Mouse (Mus musculus): ENCODE measurements around the gene Stox2. TPM values are rescaled to one million over a fixed set of nuclear protein-coding genes. Genes with fewer than 3 reads are reported as not detected.

Stox2 gene
- polyA plus RNA-seq, 1 experiment from 2014 or later = 18.5 TPM

DNA sequence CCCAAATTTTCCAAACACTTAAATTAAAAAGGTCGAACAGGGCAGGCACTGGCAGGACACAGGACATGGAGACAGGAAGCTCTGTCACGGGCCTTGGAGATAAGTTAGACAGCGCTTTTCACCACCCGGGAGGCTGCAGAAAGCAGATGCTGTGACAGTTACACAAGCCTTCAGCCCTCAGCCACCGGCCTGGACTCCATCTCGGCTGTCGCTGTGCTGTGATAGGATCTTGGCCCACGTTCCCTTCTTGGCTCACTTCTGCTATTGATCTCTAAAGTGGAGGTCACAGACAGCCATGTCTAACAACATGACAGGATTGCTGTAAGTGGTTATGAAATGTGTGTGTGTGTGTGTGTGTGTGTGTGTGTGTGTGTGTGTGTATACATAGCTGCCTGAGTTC is 82.9 kb downstream of the Stox2 start:
- H3K4me2 ChIP-seq (ENCODE audit: low read depth, severe bottlenecking) = no peak overlapping the region
- H3K4me3 ChIP-seq (ENCODE audit: low read depth, low read length) = no peak overlapping the region
- no peak for ATAC-seq (ENCODE audit: insufficient number of reproducible peaks, low FRiP score, low TSS enrichment, low read depth)
- H3K9me3 ChIP-seq (ENCODE audit: control insufficient read depth, low read length) = no peaks in the 10 kb centered on the region
- H3K27me3 ChIP-seq (ENCODE audit: control insufficient read depth, insufficient read depth, low read length) = no peaks in the 10 kb centered on the region
- WGBS = 17% methylated on average over 8 of the region's 8 CpGs
- DNase-seq (ENCODE audit: low spot score) = no peak
- H3K4me1 ChIP-seq (ENCODE audit: control insufficient read depth, insufficient read depth, low read length) = peaks cover 2% of the 10 kb centered on the region; the same call in 1 of the 2 replicates
- no peaks in the 10 kb centered on the region for H3K36me3 ChIP-seq (ENCODE audit: control insufficient read depth, insufficient read depth, low read length)
- no peak overlapping the region for H3K27ac ChIP-seq (replicated peaks; ENCODE audit: low read depth, low read length)
- no peak overlapping the region for H3K9ac ChIP-seq (ENCODE audit: low read length)

GRCm38 (mm10) chr8:47355340-47355906 is 90.7 kb downstream of the Stox2 start:
- no peak for DNase-seq (ENCODE audit: low spot score)

GRCm38 (mm10) chr8:47354523-47355168 is 91.5 kb downstream of the Stox2 start:
- Histone ChIP-seq H3K9ac (ENCODE audit: low read length) (no peak overlapping the region), H3K9me3 (ENCODE audit: control insufficient read depth, low read length) (no peaks in the 10 kb centered on the region), H3K27me3 (ENCODE audit: control insufficient read depth, insufficient read depth, low read length) (no peaks in the 10 kb centered on the region), H3K27ac (replicated peaks; ENCODE audit: low read depth, low read length) (no peak overlapping the region), H3K4me1 (ENCODE audit: control insufficient read depth, insufficient read depth, low read length) (peaks cover 20% of the 10 kb centered on the region), H3K4me3 (ENCODE audit: low read depth, low read length) (no peak overlapping the region), H3K36me3 (ENCODE audit: control insufficient read depth, insufficient read depth, low read length) (no peaks in the 10 kb centered on the region), H3K4me2 (ENCODE audit: low read depth, severe bottlenecking) (no peak overlapping the region)
- 82% methylated on average over 12 of the region's 12 CpGs for WGBS
- no peak for DNase-seq (ENCODE audit: low spot score)
- no peak for ATAC-seq (ENCODE audit: insufficient number of reproducible peaks, low FRiP score, low TSS enrichment, low read depth)

More at GRCm38 (mm10) chr8:47355340-47355906, 90.7 kb downstream of the Stox2 start:
- no peak for ATAC-seq (ENCODE audit: insufficient number of reproducible peaks, low FRiP score, low TSS enrichment, low read depth)
- Histone ChIP-seq H3K36me3 (ENCODE audit: control insufficient read depth, insufficient read depth, low read length) (no peaks in the 10 kb centered on the region), H3K27ac (replicated peaks; ENCODE audit: low read depth, low read length) (no peak overlapping the region), H3K9me3 (ENCODE audit: control insufficient read depth, low read length) (no peaks in the 10 kb centered on the region), H3K9ac (ENCODE audit: low read length) (no peak overlapping the region), H3K4me3 (ENCODE audit: low read depth, low read length) (no peak overlapping the region), H3K4me2 (ENCODE audit: low read depth, severe bottlenecking) (no peak overlapping the region), H3K4me1 (ENCODE audit: control insufficient read depth, insufficient read depth, low read length) (peaks cover 16% of the 10 kb centered on the region), H3K27me3 (ENCODE audit: control insufficient read depth, insufficient read depth, low read length) (no peaks in the 10 kb centered on the region)
- 86% methylated on average over 8 of the region's 8 CpGs for WGBS

- Histone ChIP-seq H3K36me3 (ENCODE audit: control insufficient read depth, insufficient read depth, low read length) (no peaks in the 10 kb centered on the region), H3K27me3 (ENCODE audit: control insufficient read depth, insufficient read depth, low read length) (no peaks in the 10 kb centered on the region), H3K4me2 (ENCODE audit: low read depth, severe bottlenecking) (peak overlapping the region; percentile 26; the same call in 1 of the 2 replicates), H3K9ac (ENCODE audit: low read length) (no peak overlapping the region), H3K27ac (replicated peaks; ENCODE audit: low read depth, low read length) (peak overlapping the region; percentile 63), H3K9me3 (ENCODE audit: control insufficient read depth, low read length) (no peaks in the 10 kb centered on the region), H3K4me3 (ENCODE audit: low read depth, low read length) (no peak overlapping the region), H3K4me1 (ENCODE audit: control insufficient read depth, insufficient read depth, low read length) (peaks cover 29% of the 10 kb centered on the region)
- 4% methylated on average over 21 of the region's 21 CpGs for WGBS
- peak; percentile 60 for ATAC-seq (ENCODE audit: insufficient number of reproducible peaks, low FRiP score, low TSS enrichment, low read depth)
- DNase-seq (ENCODE audit: low spot score) = peak; percentile 76
These were observed 94.1 kb downstream of the Stox2 start for GRCm38 (mm10) chr8:47351914-47352701.

DNA sequence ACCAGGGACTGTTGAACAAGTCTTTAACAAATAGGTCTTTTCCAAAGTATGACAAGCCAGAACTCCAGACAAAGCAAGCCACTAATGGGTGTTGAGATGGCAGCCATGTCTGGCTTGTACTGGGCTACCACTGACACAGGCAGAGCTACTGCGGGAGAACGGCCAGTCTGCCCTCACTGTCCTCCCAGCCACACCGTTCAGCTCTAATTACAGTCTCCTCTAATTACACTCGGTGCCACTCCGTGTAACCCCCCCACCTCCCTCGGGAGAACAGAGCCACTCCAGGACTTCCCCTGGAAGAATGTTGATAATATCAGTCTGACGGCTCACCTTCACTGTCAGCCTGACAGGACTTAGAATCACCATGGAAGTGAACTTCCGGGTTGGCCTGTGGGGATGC is 97.1 kb downstream of the Stox2 start:
- no peak overlapping the region for H3K4me2 ChIP-seq (ENCODE audit: low read depth, severe bottlenecking)
- DNase-seq (ENCODE audit: low spot score) (no peak), ATAC-seq (ENCODE audit: insufficient number of reproducible peaks, low FRiP score, low TSS enrichment, low read depth) (no peak)
- no peaks in the 10 kb centered on the region for H3K27me3 ChIP-seq (ENCODE audit: control insufficient read depth, insufficient read depth, low read length)
- WGBS = 29% methylated on average over 8 of the region's 8 CpGs
- no peak overlapping the region for H3K4me3 ChIP-seq (ENCODE audit: low read depth, low read length)
- H3K9me3 ChIP-seq (ENCODE audit: control insufficient read depth, low read length) = no peaks in the 10 kb centered on the region
- no peaks in the 10 kb centered on the region for H3K36me3 ChIP-seq (ENCODE audit: control insufficient read depth, insufficient read depth, low read length)
- no peak overlapping the region for H3K27ac ChIP-seq (replicated peaks; ENCODE audit: low read depth, low read length)
- no peak overlapping the region for H3K9ac ChIP-seq (ENCODE audit: low read length)
- H3K4me1 ChIP-seq (ENCODE audit: control insufficient read depth, insufficient read depth, low read length) = peaks cover 33% of the 10 kb centered on the region

GRCm38 (mm10) chr8:47347809-47348208 is 98.4 kb downstream of the Stox2 start:
- no peak overlapping the region for H3K4me2 ChIP-seq (ENCODE audit: low read depth, severe bottlenecking)
- no peaks in the 10 kb centered on the region for H3K27me3 ChIP-seq (ENCODE audit: control insufficient read depth, insufficient read depth, low read length)
- H3K27ac ChIP-seq (replicated peaks; ENCODE audit: low read depth, low read length) = no peak overlapping the region
- no peak overlapping the region for H3K9ac ChIP-seq (ENCODE audit: low read length)
- H3K4me1 ChIP-seq (ENCODE audit: control insufficient read depth, insufficient read depth, low read length) = peaks cover 30% of the 10 kb centered on the region
- ATAC-seq (ENCODE audit: insufficient number of reproducible peaks, low FRiP score, low TSS enrichment, low read depth) (no peak), DNase-seq (ENCODE audit: low spot score) (no peak)
- H3K36me3 ChIP-seq (ENCODE audit: control insufficient read depth, insufficient read depth, low read length) = no peaks in the 10 kb centered on the region
- WGBS = 28% methylated on average over 6 of the region's 6 CpGs
- H3K4me3 ChIP-seq (ENCODE audit: low read depth, low read length) = no peak overlapping the region
- no peaks in the 10 kb centered on the region for H3K9me3 ChIP-seq (ENCODE audit: control insufficient read depth, low read length)

GRCm38 (mm10) chr8:47345772-47346103 is 100.4 kb downstream of the Stox2 start:
- Histone ChIP-seq H3K9me3 (ENCODE audit: control insufficient read depth, low read length) (no peaks in the 10 kb centered on the region), H3K27me3 (ENCODE audit: control insufficient read depth, insufficient read depth, low read length) (no peaks in the 10 kb centered on the region), H3K4me1 (ENCODE audit: control insufficient read depth, insufficient read depth, low read length) (peaks cover 28% of the 10 kb centered on the region), H3K36me3 (ENCODE audit: control insufficient read depth, insufficient read depth, low read length) (no peaks in the 10 kb centered on the region), H3K4me2 (ENCODE audit: low read depth, severe bottlenecking) (no peak overlapping the region), H3K4me3 (ENCODE audit: low read depth, low read length) (no peak overlapping the region), H3K9ac (ENCODE audit: low read length) (no peak overlapping the region), H3K27ac (replicated peaks; ENCODE audit: low read depth, low read length) (peak overlapping the region; percentile 52; the same call in 1 of the 2 replicates)
- no peak for ATAC-seq (ENCODE audit: insufficient number of reproducible peaks, low FRiP score, low TSS enrichment, low read depth)
- WGBS = 84% methylated on average over 9 of the region's 9 CpGs
- DNase-seq (ENCODE audit: low spot score) = no peak

- Histone ChIP-seq H3K27ac (replicated peaks; ENCODE audit: low read depth, low read length) (peak overlapping the region; percentile 52; the same call in 1 of the 2 replicates), H3K4me2 (ENCODE audit: low read depth, severe bottlenecking) (no peak overlapping the region), H3K36me3 (ENCODE audit: control insufficient read depth, insufficient read depth, low read length) (no peaks in the 10 kb centered on the region), H3K9ac (ENCODE audit: low read length) (no peak overlapping the region), H3K4me1 (ENCODE audit: control insufficient read depth, insufficient read depth, low read length) (peaks cover 24% of the 10 kb centered on the region), H3K27me3 (ENCODE audit: control insufficient read depth, insufficient read depth, low read length) (no peaks in the 10 kb centered on the region), H3K4me3 (ENCODE audit: low read depth, low read length) (no peak overlapping the region), H3K9me3 (ENCODE audit: control insufficient read depth, low read length) (no peaks in the 10 kb centered on the region)
- 15% methylated on average over 15 of the region's 15 CpGs for WGBS
- no peak for ATAC-seq (ENCODE audit: insufficient number of reproducible peaks, low FRiP score, low TSS enrichment, low read depth)
- DNase-seq (ENCODE audit: low spot score) = no peak
These were observed 100.9 kb downstream of the Stox2 start for GRCm38 (mm10) chr8:47345085-47345771.

All from limb, embryonic 11.5 days (tissue).